Mouse (Mus musculus) E14TG2a.4 (cell line): ENCODE data around the gene Vegfa.

Source experiments
- CTCF ChIP-seq: conservative IDR thresholded peaks from 2 replicates; pipeline ENCODE4 v1.5.1; 2014; ENCODE audit warnings: low read length
- POU5F1 ChIP-seq: IDR thresholded peaks from 2 replicates; pipeline ENCODE4 v1.6.1; 2014; ENCODE audit warnings: low read length, borderline replicate concordance

- TF ChIP-seq CTCF = no peak
- TF ChIP-seq POU5F1 = no peak
Measured at GRCm38 (mm10) chr17:46045742-46046141, 13.6 kb upstream of the Vegfa start.
